Mouse (Mus musculus): Measurements from ENCODE around the gene Pa2g4.
A peak's percentile ranks its signal among the peaks of the same experiment; 100 is the strongest.
"Not testable (repeated sequence)": the region's sequence is repeated elsewhere in the genome, so short reads cannot be mapped to it uniquely, and the experiment has no call there.

The Pa2g4 gene

DNA sequence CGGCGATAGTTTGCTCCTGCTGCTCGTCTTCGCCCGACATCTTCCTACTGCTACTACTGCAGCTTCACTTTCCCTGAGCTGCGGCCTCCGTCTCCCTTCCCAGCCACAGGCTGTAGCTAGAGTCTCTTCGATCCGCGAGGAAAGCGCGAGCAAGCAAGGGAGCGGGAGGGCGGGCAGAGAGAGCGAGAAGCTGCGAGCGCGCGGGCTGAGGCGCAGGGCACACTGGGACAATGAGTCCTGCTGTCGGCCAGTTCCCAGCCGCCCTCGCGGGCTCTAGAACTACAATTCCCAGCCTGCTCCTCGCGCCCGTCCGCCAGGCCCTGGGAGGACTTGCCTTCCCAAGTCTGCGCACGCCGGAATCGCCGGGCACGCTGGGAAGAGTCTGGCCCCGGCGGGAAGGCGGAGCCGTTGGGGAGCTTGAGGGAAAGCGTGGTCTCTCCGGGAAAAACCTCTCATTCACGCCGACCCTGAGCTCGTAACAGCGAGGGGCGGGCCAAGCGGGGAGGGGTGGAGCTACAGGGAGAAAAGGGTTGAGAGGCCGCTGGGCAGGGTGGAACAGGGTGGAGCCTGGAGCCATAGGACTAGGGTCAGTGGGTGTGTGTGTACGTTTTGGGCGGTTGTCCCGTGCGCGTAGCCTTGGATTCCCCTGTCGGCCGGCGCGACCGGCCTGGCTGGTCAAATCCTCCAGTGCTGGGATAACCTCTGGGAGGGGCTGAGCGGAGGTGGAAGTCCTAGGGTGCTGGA lies at the start of gene Pa2g4:
Gene Pa2g4, minus strand, starts transcription at position 200 of the 744 bp plus-strand sequence.
- DNase-seq (ENCODE audit: low spot score), result peak; percentile 93

- no peak for DNase-seq (ENCODE audit: low spot score)
Measured at GRCm38 (mm10) chr10:128614934-128615333, 49.1 kb upstream of the Pa2g4 start.

- DNase-seq (ENCODE audit: low spot score), result not testable (repeated sequence)
Measured at GRCm38 (mm10) chr10:128613820-128614219, 48.0 kb upstream of the Pa2g4 start.

GRCm38 (mm10) chr10:128613154-128613440 lies 47.3 kb upstream of the Pa2g4 start:
- no peak for DNase-seq (ENCODE audit: low spot score)

DNA sequence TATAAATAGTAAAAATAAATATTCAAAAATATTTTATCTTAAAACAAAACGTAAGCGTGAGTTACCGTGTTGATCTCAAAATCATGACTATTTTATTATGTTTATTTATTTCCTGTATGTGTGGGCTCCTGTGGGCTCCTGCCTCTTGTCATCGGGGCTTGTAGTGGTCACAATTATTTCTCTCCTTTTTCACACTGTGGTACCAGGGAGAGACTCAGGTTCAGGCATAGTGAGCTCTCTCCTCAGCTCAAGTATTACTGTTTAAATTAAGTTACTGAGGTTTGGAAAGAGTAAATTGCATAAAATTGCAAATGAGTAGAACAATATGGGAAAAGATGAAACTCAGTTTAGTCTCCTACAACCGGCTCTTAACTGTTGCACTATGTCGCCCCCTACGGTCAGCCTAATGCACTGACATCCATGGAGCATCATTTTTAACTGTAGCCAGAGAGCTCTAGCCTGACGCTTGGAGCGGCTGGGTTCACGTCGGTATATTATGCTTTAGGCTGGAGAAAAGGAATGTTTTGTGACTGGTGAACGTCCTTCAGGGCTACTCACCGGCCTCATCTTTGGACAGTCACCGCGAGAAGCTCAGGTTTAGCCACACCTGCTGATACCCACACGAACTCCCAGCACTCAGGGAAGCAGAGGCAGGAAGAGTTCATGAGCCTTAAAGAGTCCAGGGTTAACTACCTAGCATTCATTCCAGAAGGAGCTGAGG lies 46.8 kb upstream of the Pa2g4 start:
- DNase-seq (ENCODE audit: low spot score), result peak; percentile 49

- DNase-seq (ENCODE audit: low spot score), result no peak
Measured at GRCm38 (mm10) chr10:128606483-128606882, 40.7 kb upstream of the Pa2g4 start.

DNA sequence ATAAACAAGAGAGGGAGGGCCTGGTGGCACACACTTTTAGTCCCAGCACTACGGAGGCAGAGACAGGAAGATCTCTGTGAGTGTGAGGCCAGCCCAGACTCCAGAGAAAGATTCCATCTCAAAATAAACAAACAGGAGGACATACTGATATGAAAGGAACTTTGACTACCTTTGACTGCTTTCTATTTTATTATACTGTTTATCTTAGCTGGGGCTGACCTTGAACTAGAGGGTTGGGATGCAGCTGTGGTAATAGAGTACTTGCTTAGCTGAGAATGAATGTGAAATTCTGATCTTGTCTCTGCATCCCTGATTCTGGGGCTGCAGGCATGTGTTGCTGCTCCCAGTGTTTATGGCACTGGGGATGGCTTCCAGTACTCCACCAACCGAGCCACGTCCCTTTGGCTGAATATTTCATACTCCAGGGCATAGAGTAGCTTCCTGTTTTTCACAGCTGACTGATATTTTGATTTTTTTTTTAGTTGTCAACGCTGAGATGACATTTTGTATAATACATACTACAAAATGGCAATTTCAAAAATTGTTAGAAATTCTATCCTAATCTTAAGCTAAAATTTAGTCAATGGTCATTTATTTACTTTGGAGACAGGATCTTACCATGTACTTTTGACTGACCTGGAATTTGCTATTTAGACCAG lies 36.8 kb upstream of the Pa2g4 start:
- DNase-seq (ENCODE audit: low spot score), result no peak

DNA sequence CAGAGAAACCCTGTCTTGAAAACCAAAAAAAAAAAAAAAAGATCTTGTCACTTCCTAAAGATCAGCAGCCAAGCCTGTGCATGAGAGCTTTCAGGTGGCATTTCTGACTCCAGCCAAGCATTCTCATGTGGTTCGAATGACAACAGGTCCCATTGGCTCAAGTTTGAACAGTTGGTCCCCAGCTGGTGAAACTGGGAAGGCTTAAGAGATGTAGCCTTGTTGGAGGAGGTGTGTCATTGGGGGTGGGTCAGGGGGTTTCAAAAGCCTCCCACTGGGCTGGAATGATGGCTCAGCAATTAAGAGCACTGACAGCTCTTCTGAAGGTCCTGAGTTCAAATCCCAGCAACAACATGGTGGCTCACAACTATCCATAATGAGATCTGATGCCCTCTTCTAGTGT lies 35.7 kb upstream of the Pa2g4 start:
- no peak for DNase-seq (ENCODE audit: low spot score)

DNA sequence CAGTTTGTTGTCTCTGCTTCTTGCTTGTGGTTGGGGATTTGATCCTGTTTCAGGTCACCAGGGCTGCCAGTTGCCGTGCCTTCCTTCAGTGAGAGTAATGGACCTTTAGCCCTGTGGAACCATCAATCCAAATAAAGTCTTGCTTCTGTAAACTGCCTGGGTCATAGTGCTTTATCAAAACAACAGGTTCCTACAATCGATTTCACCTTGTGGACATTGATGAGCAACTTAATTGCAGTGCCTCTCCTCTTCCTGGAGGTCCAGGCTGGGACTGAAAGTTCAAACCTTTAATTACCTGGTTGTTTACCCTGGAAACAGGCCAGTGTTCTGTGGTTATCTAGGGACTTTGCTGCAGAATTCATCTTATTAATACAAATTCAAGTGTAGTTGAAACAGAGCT lies 32.7 kb upstream of the Pa2g4 start:
- no peak for DNase-seq (ENCODE audit: low spot score)

DNA sequence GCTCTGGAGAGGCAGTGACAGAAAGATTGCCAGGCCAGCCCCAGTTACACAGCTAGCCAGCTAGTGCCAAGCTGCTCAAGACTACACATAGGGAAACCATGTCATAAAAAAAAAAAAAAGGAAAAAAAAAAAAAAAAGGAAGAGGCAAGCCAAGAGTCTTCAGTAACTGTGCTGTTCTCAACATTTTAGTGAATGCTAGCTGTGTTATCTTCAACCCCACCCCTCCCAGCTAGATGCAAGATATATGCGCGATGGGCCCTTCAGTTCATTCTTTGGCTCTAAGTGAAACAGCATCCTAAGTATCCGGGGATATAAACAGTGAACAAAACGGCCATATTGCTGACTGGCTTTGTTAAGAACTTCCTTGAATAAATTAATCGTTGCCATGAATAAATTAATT lies 27.0 kb upstream of the Pa2g4 start:
- no peak for DNase-seq (ENCODE audit: low spot score)

GRCm38 (mm10) chr10:128591436-128591835 lies 25.6 kb upstream of the Pa2g4 start:
- DNase-seq (ENCODE audit: low spot score), result no peak

- DNase-seq (ENCODE audit: low spot score), result no peak
Measured at GRCm38 (mm10) chr10:128590193-128590690, 24.5 kb upstream of the Pa2g4 start.

- no peak for DNase-seq (ENCODE audit: low spot score)
Measured at GRCm38 (mm10) chr10:128589464-128590192, 23.8 kb upstream of the Pa2g4 start, which contains the start of gene Erbb3. TSS of gene Erbb3 (minus strand) at chr10:128589652.

DNA sequence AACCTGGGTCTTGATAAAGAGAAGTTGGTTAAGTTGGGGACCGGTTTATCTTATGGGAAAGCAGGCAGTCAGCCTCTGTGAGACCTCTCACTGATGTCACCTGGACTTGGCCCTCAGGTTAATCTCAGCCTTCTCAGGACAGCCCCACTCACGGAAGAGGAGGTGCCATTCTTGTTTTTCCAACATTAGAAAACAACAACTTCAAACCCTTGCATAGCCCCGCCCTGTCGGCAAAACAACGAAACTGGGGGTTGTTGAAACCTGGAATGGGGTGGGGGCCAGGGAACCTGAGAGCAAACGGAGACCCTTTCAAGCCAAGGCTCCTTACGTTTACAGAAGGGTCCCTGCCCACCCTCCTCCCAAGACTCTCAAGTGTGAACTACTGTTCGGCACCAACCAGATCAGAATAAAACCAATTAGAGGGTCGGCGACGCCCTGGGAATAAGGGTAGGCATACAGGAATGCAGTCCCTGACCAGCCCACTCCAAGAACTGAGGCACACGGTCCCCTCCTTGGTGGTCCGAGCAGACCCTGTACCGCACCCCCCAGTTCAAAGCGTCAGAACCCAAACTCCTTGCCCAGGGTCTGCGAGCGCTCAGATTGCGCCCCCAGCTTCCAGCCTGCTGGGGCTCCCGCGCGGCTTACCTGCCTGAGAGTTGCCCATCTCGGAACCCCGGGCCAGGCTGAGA lies 23.1 kb upstream of the Pa2g4 start:
- no peak for DNase-seq (ENCODE audit: low spot score)

DNA sequence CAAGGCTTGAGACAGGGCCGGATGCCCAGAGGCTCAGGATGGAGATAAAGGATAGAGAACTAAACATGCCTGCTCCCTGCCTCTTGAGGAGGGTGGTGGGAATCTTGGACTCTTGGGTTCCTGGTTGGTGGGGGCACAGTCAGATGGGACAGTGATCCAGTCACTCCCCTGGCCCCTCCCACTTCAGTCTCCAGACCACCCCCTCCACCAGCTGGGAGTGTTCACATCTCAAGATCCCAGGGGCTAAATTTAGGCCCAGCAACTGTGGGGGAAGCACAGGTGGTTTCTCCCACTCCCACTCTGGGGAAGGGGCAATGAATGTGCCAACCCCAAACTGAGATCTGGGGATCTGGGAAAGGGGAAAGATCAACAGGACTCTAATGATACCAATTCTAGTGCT lies 22.3 kb upstream of the Pa2g4 start:
- no peak for DNase-seq (ENCODE audit: low spot score)

DNA sequence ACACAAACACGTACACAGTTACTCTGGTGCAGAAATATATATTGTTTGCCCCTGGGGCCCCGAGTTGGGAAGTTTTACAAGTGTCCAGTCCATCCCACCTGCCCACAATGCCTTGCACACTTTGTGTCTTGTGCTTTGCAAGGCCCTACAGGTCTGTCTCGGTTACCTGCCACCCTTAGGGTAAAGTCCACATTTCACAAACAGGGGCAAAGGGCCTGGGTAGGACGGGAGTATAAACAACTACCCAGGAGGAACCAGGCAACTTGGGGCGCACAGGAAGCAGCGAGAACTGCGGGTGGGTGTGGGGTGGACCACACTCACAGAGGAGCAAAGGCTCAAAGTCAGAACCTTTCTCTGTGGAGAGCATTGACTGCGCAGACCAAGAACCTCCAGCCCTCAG lies 21.9 kb upstream of the Pa2g4 start:
- DNase-seq (ENCODE audit: low spot score), result no peak

DNA sequence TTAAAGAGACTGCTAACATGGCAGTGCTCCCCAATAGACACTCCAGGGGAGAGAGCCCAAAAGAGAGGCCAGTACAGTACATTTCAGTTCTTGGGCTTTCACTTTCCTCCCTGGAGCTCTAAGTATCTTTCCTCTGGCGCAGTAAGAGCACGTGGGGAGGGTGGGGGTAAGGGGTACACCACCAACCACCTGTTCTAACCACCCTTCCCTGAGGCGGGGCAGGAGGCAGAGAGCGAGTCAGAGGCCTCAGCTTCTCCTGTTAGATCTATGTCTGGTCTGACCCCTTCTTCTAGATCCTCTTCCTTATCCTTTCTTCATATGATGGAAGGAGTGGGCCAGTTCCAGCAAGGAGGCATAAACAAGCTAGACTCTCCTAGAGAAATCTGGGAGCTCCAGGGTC lies 21.3 kb upstream of the Pa2g4 start:
- DNase-seq (ENCODE audit: low spot score), result no peak

DNA sequence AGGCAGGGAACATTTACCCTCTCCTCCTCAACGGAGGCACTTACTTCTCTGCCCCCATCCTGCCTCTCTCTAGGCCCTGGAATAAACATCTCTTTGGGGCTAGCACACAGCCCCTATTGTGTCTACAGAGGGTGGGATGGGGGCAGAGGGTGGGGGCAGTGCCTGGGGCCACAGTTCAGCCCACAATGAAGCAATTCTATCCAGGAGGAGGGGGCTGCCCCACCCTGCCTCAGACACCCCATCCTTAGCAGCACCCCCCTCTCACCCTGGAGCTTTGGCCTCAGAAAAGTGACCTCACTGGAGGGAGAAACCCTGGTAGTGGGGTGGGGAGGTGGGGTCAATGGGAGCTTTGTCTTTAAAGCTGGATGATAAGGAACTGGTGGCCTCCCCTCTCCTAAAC lies 20.8 kb upstream of the Pa2g4 start:
- no peak for DNase-seq (ENCODE audit: low spot score)

GRCm38 (mm10) chr10:128584386-128584785 lies 18.6 kb upstream of the Pa2g4 start:
- no peak for DNase-seq (ENCODE audit: low spot score)

DNA sequence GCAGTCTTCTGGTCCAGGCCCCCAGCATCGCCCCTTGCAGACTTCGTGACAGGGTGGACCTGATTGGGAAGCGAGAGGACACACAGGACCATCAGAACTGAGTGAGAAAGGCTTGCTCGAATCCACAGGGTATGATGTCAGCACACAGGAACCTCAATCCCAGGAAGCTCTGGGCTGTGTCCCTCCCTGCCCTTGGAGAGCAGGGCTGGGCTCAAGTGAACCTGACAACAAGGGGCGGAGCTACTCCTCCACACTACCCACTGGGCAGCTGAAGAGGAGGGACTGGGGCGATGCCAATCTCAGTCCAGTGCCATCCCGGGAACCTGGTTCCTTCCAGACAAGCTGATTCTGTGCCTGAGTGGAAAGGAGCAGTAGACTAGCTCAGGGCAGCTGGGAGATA lies 17.9 kb upstream of the Pa2g4 start:
- no peak for DNase-seq (ENCODE audit: low spot score)

DNA sequence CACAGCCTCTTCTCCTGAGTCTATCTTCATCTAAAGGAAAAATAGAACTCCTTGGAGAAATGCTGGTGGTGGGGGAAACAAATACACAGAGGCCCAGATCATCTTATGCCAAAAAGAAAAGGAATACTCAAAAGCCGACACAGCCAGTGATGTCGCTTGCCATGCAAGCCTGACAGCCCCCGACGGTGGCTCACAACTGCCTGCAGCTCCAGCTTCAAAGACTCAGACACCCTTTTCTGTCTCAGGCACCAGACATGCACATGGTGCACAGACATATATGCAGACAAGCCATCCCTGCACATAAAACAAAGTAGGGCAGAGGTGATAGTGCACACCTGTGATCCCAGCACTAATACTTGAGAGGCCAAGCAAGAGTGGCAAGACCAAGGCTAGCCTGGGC lies 13.9 kb upstream of the Pa2g4 start:
- no peak for DNase-seq (ENCODE audit: low spot score)

GRCm38 (mm10) chr10:128579298-128579697 lies 13.5 kb upstream of the Pa2g4 start:
- no peak for DNase-seq (ENCODE audit: low spot score)

Measured in layer of hippocampus, adult 9-10 months (tissue).